Mouse (Mus musculus): ENCODE measurements around the gene 0610010F05Rik. TPM values are rescaled to one million over a fixed set of nuclear protein-coding genes. Genes with fewer than 3 reads are reported as not detected.

0610010F05Rik gene
- polyA plus RNA-seq, 1 experiment, result 25.1 TPM

GRCm38 (mm10) chr11:23570130-23570529, 63.3 kb downstream of the 0610010F05Rik start:
- H3K4me3 ChIP-seq (ENCODE audit: insufficient read depth, low read length), result no peak overlapping the region
- no peaks in the 10 kb centered on the region for H3K4me1 ChIP-seq (ENCODE audit: control insufficient read depth, insufficient read depth, low read length)
- TF ChIP-seq POLR2A (IDR thresholded peaks at IDR 0.05; ENCODE audit: low read depth, low read length), result no peak
- no peak for TF ChIP-seq CTCF (IDR thresholded peaks at IDR 0.05; ENCODE audit: borderline replicate concordance, insufficient read depth, low read length)
- H3K27ac ChIP-seq (ENCODE audit: insufficient read depth, low read length), result no peak overlapping the region

GRCm38 (mm10) chr11:23565761-23566160, 67.7 kb downstream of the 0610010F05Rik start:
- TF ChIP-seq POLR2A (IDR thresholded peaks at IDR 0.05; ENCODE audit: low read depth, low read length), result no peak
- TF ChIP-seq CTCF (IDR thresholded peaks at IDR 0.05; ENCODE audit: borderline replicate concordance, insufficient read depth, low read length), result peak; percentile 83; the same call in 1 of the 2 replicates
- Histone ChIP-seq H3K4me3 (ENCODE audit: insufficient read depth, low read length) (no peak overlapping the region), H3K4me1 (ENCODE audit: control insufficient read depth, insufficient read depth, low read length) (no peaks in the 10 kb centered on the region), H3K27ac (ENCODE audit: insufficient read depth, low read length) (no peak overlapping the region)

- no peak overlapping the region for H3K4me3 ChIP-seq (ENCODE audit: insufficient read depth, low read length)
- H3K27ac ChIP-seq (ENCODE audit: insufficient read depth, low read length), result no peak overlapping the region
- H3K4me1 ChIP-seq (ENCODE audit: control insufficient read depth, insufficient read depth, low read length), result no peaks in the 10 kb centered on the region
- TF ChIP-seq CTCF (IDR thresholded peaks at IDR 0.05; ENCODE audit: borderline replicate concordance, insufficient read depth, low read length), result no peak
- TF ChIP-seq POLR2A (IDR thresholded peaks at IDR 0.05; ENCODE audit: low read depth, low read length), result no peak
Observed at GRCm38 (mm10) chr11:23557039-23557630, 76.3 kb downstream of the 0610010F05Rik start.

- Histone ChIP-seq H3K27ac (ENCODE audit: insufficient read depth, low read length) (no peak overlapping the region), H3K4me1 (ENCODE audit: control insufficient read depth, insufficient read depth, low read length) (no peaks in the 10 kb centered on the region), H3K4me3 (ENCODE audit: insufficient read depth, low read length) (no peak overlapping the region)
- TF ChIP-seq POLR2A (IDR thresholded peaks at IDR 0.05; ENCODE audit: low read depth, low read length), result no peak
- no peak for TF ChIP-seq CTCF (IDR thresholded peaks at IDR 0.05; ENCODE audit: borderline replicate concordance, insufficient read depth, low read length)
Observed at GRCm38 (mm10) chr11:23537446-23537845, 96.0 kb downstream of the 0610010F05Rik start.

- no peak within 1 kb of the TSS for H3K27ac ChIP-seq (ENCODE audit: insufficient read depth, low read length)
- H3K4me1 ChIP-seq (ENCODE audit: control insufficient read depth, insufficient read depth, low read length), result no peaks in the 10 kb centered on the region
- H3K4me3 ChIP-seq (ENCODE audit: insufficient read depth, low read length), result no peak within 1 kb of the TSS
- no peak for TF ChIP-seq POLR2A (IDR thresholded peaks at IDR 0.05; ENCODE audit: low read depth, low read length)
- no peak for TF ChIP-seq CTCF (IDR thresholded peaks at IDR 0.05; ENCODE audit: borderline replicate concordance, insufficient read depth, low read length)
Observed at GRCm38 (mm10) chr11:23520473-23521205, 112.8 kb downstream of the 0610010F05Rik start, which contains the start of gene 1700093K21Rik. Gene 1700093K21Rik (minus strand): TSS chr11:23521155.

- TF ChIP-seq POLR2A (IDR thresholded peaks at IDR 0.05; ENCODE audit: low read depth, low read length) (no peak), CTCF (IDR thresholded peaks at IDR 0.05; ENCODE audit: borderline replicate concordance, insufficient read depth, low read length) (no peak)
- H3K4me1 ChIP-seq (ENCODE audit: control insufficient read depth, insufficient read depth, low read length), result no peaks in the 10 kb centered on the region
- H3K4me3 ChIP-seq (ENCODE audit: insufficient read depth, low read length), result no peak overlapping the region
- no peak overlapping the region for H3K27ac ChIP-seq (ENCODE audit: insufficient read depth, low read length)
Observed at GRCm38 (mm10) chr11:23518981-23519380, 114.5 kb downstream of the 0610010F05Rik start.

GRCm38 (mm10) chr11:23515315-23515714, 118.1 kb downstream of the 0610010F05Rik start:
- H3K4me3 ChIP-seq (ENCODE audit: insufficient read depth, low read length), result no peak overlapping the region
- no peak overlapping the region for H3K27ac ChIP-seq (ENCODE audit: insufficient read depth, low read length)
- no peaks in the 10 kb centered on the region for H3K4me1 ChIP-seq (ENCODE audit: control insufficient read depth, insufficient read depth, low read length)
- TF ChIP-seq CTCF (IDR thresholded peaks at IDR 0.05; ENCODE audit: borderline replicate concordance, insufficient read depth, low read length) (no peak), POLR2A (IDR thresholded peaks at IDR 0.05; ENCODE audit: low read depth, low read length) (no peak)

Other genes starting within 250 kb of the 0610010F05Rik start
- gene Ahsa2, start 135.6 kb downstream of the 0610010F05Rik start, polyA plus RNA-seq (2011; ENCODE audit: insufficient read length, low read depth, missing spikeins), result 53.7 and 54.2 TPM in 2 replicates
- gene 1700093K21Rik, start 112.5 kb downstream of the 0610010F05Rik start, polyA plus RNA-seq (2011; ENCODE audit: insufficient read length, low read depth, missing spikeins), result not detected in 2 replicates
- 28.2 and 44.8 TPM in 2 replicates for gene Pus10, start 32.0 kb upstream of the 0610010F05Rik start, polyA plus RNA-seq (2011; ENCODE audit: insufficient read length, low read depth, missing spikeins)
- 30.5 and 43.2 TPM in 2 replicates for gene Pex13, start 32.3 kb upstream of the 0610010F05Rik start, polyA plus RNA-seq (2011; ENCODE audit: insufficient read length, low read depth, missing spikeins)
- gene Rel, start 137.3 kb upstream of the 0610010F05Rik start, polyA plus RNA-seq (2011; ENCODE audit: insufficient read length, low read depth, missing spikeins), result 5.8 and 6.8 TPM in 2 replicates

Measured in embryonic fibroblast, embryonic 13.5 days (primary cell).